Mouse (Mus musculus): ENCODE data around the gene Olfr1141.
A peak's percentile ranks its signal among the peaks of the same experiment; 100 is the strongest.

The Olfr1141 gene

GRCm38 (mm10) chr2:87753891-87754290 is at the start of gene Olfr1141:
Gene Olfr1141, minus strand, starts transcription at chr2:87753991.
- DNase-seq (ENCODE audit: low spot score in 2 of 2), result no peak

GRCm38 (mm10) chr2:87800292-87800691 is 46.5 kb upstream of the Olfr1141 start, which contains the start of gene Olfr1143:
Gene Olfr1143, plus strand, starts transcription at chr2:87800592.
- no peak for DNase-seq (ENCODE audit: low spot score in 2 of 2)

GRCm38 (mm10) chr2:87779183-87779582 is 25.4 kb upstream of the Olfr1141 start, which contains the start of gene Olfr152:
Gene Olfr152, plus strand, starts transcription at chr2:87779483.
- no peak for DNase-seq (ENCODE audit: low spot score in 2 of 2)

GRCm38 (mm10) chr2:87776143-87776542 is 22.4 kb upstream of the Olfr1141 start:
- peak in 1 of 2 experiments; percentile 2 for DNase-seq (ENCODE audit: low spot score in 2 of 2)

- DNase-seq (ENCODE audit: low spot score in 2 of 2), result no peak
These were observed 10.3 kb downstream of the Olfr1141 start, which contains the start of gene Olfr1140 for GRCm38 (mm10) chr2:87743452-87743851. Gene Olfr1140, plus strand, starts transcription at chr2:87743752.

GRCm38 (mm10) chr2:87739878-87740277 is 13.9 kb downstream of the Olfr1141 start, which contains the start of gene Olfr1138:
Gene Olfr1138, minus strand, starts transcription at chr2:87739978.
- DNase-seq (ENCODE audit: low spot score in 2 of 2), result no peak

GRCm38 (mm10) chr2:87713079-87713478 is 40.7 kb downstream of the Olfr1141 start, which contains the start of gene Olfr1137:
Gene Olfr1137, minus strand, starts transcription at chr2:87713179.
- no peak for DNase-seq (ENCODE audit: low spot score in 2 of 2)

Data from left cerebral cortex, adult 9 months (tissue).